Mouse (Mus musculus): Measurements from ENCODE around the gene Gm5134.
A peak's percentile ranks its signal among the peaks of the same experiment; 100 is the strongest.
"Not testable (repeated sequence)": the region's sequence is repeated elsewhere in the genome, so short reads cannot be mapped to it uniquely, and the experiment has no call there.

The Gm5134 gene

GRCm38 (mm10) chr10:75994531-75995210, 40.4 kb downstream of the Gm5134 start:
- not testable (repeated sequence) for DNase-seq (ENCODE audit: low read depth)

- no peak for DNase-seq (ENCODE audit: low read depth)
Observed at GRCm38 (mm10) chr10:75995463-75995862, 41.1 kb downstream of the Gm5134 start.

- no peak for DNase-seq (ENCODE audit: low read depth)
Observed at GRCm38 (mm10) chr10:75996315-75996714, 42.0 kb downstream of the Gm5134 start.

GRCm38 (mm10) chr10:76001160-76001559, 46.8 kb downstream of the Gm5134 start:
- DNase-seq (ENCODE audit: low read depth), result no peak

GRCm38 (mm10) chr10:76002101-76002521, 47.8 kb downstream of the Gm5134 start:
- no peak for DNase-seq (ENCODE audit: low read depth)

- DNase-seq (ENCODE audit: low read depth), result no peak
Observed at GRCm38 (mm10) chr10:76002615-76003014, 48.3 kb downstream of the Gm5134 start.

- no peak for DNase-seq (ENCODE audit: low read depth)
Observed at GRCm38 (mm10) chr10:76003221-76003620, 48.9 kb downstream of the Gm5134 start.

GRCm38 (mm10) chr10:76006385-76006784, 52.1 kb downstream of the Gm5134 start:
- DNase-seq (ENCODE audit: low read depth), result no peak

GRCm38 (mm10) chr10:76009812-76010211, 55.5 kb downstream of the Gm5134 start:
- DNase-seq (ENCODE audit: low read depth), result no peak

- no peak for DNase-seq (ENCODE audit: low read depth)
Observed at GRCm38 (mm10) chr10:76012922-76013321, 58.6 kb downstream of the Gm5134 start.

GRCm38 (mm10) chr10:76016886-76017285, 62.6 kb downstream of the Gm5134 start:
- DNase-seq (ENCODE audit: low read depth), result no peak

- no peak for DNase-seq (ENCODE audit: low read depth)
Observed at GRCm38 (mm10) chr10:76021728-76022127, 67.4 kb downstream of the Gm5134 start.

GRCm38 (mm10) chr10:76023921-76024320, 69.6 kb downstream of the Gm5134 start:
- DNase-seq (ENCODE audit: low read depth), result no peak

- DNase-seq (ENCODE audit: low read depth), result no peak
Observed at GRCm38 (mm10) chr10:76025470-76026190, 71.3 kb downstream of the Gm5134 start.

GRCm38 (mm10) chr10:76027127-76028015, 73.1 kb downstream of the Gm5134 start:
- DNase-seq (ENCODE audit: low read depth), result no peak

- DNase-seq (ENCODE audit: low read depth), result no peak
Observed at GRCm38 (mm10) chr10:76028016-76028366, 73.7 kb downstream of the Gm5134 start.

- DNase-seq (ENCODE audit: low read depth), result no peak
Observed at GRCm38 (mm10) chr10:76028396-76028795, 74.1 kb downstream of the Gm5134 start.

GRCm38 (mm10) chr10:76029276-76029675, 75.0 kb downstream of the Gm5134 start:
- no peak for DNase-seq (ENCODE audit: low read depth)

GRCm38 (mm10) chr10:76030496-76030895, 76.2 kb downstream of the Gm5134 start:
- no peak for DNase-seq (ENCODE audit: low read depth)

- DNase-seq (ENCODE audit: low read depth), result no peak
Observed at GRCm38 (mm10) chr10:76031511-76032401, 77.4 kb downstream of the Gm5134 start.

- DNase-seq (ENCODE audit: low read depth), result peak; percentile 80
Observed at GRCm38 (mm10) chr10:76032402-76033118, 78.2 kb downstream of the Gm5134 start, which contains the start of gene Zfp280b. Gene Zfp280b (plus strand): TSS chr10:76032650.

Measured in fibroblast of lung, adult 2 months (primary cell).